Comparison of ENCODE assay signal across 9 mouse cellular contexts in genomic region chr17:33782067-33782466, GRCm38 (mm10). TPM values are rescaled to one million over a fixed set of nuclear protein-coding genes. Genes with fewer than 3 reads are reported as not detected.
DNase-seq lines count a peak whose midpoint lies in the region; ATAC-seq and TF ChIP-seq lines count a peak whose summit lies in the region.
"Had no signal": no experiment of that assay in that cellular context is flagged by ENCODE, and none has a peak within 500 bp of the region (broad histone marks: within the 10 kb centered on the region; RNA-seq: fewer than 3 reads in every experiment).

No protein-coding gene starts in this region.

- no peaks in the 10 kb centered on the region for H3K9me3 ChIP-seq in heart, embryonic 11.5 days (replicated peaks; ENCODE audit: control insufficient read depth, low read length)
- H3K9me3 ChIP-seq in heart, embryonic 16.5 days (replicated peaks; ENCODE audit: control insufficient read depth, low read length): no peaks in the 10 kb centered on the region
- no peaks in the 10 kb centered on the region for H3K9me3 ChIP-seq in liver, postnatal 0 days (ENCODE audit: low read length)
- H3K9me3 ChIP-seq: G1E had no signal

- peak overlapping the region; percentile 50 for H3K4me3 ChIP-seq in heart, embryonic 11.5 days (ENCODE audit: low read depth, low read length)
- H3K4me3 ChIP-seq in heart, embryonic 16.5 days (ENCODE audit: low read length): peak overlapping the region; percentile 58
- peak overlapping the region; percentile 65 for H3K4me3 ChIP-seq in liver, postnatal 0 days (ENCODE audit: low read depth, low read length)

- DNase-seq in heart, adult 18-20 months: no peak
- DNase-seq in ES-CJ7 (ENCODE audit: low read depth, low spot score): peak; percentile 42
- DNase-seq in liver, postnatal 0 days: no peak
- no peak for DNase-seq in adrenal gland, adult 8-10 months
- no peak for DNase-seq in urinary bladder, adult 18-20 months (ENCODE audit: low spot score in 2 of 2)
- DNase-seq in thymus, postnatal 25 days: no peak

- peaks cover 36% of the 10 kb centered on the region for H3K4me1 ChIP-seq in heart, embryonic 11.5 days (ENCODE audit: control insufficient read depth, insufficient read depth, low read length)
- H3K4me1 ChIP-seq in heart, embryonic 16.5 days (ENCODE audit: control insufficient read depth, insufficient read depth, low read length): peaks cover 62% of the 10 kb centered on the region
- H3K4me1 ChIP-seq in liver, postnatal 0 days (ENCODE audit: insufficient read depth): peaks cover 55% of the 10 kb centered on the region

- 37% methylated on average over 4 of the region's 4 CpGs for WGBS in heart, embryonic 11.5 days (ENCODE audit: insufficient replicate concordance)
- 42% methylated on average over 4 of the region's 4 CpGs for WGBS in heart, embryonic 16.5 days
- 39% methylated on average over 4 of the region's 4 CpGs for WGBS in liver, postnatal 0 days (ENCODE audit: insufficient replicate concordance)

- no peak for ATAC-seq in heart, embryonic 11.5 days (replicated peaks; ENCODE audit: insufficient number of reproducible peaks, low FRiP score, low TSS enrichment)
- ATAC-seq in heart, embryonic 16.5 days (replicated peaks; ENCODE audit: extremely low read depth, insufficient read depth, low FRiP score): no peak
- ATAC-seq in liver, postnatal 0 days: no peak

- peaks cover 16% of the 10 kb centered on the region; the same call in 1 of the 2 replicates for H3K27me3 ChIP-seq in heart, embryonic 11.5 days (ENCODE audit: control insufficient read depth, insufficient read depth, low read length)
- H3K27me3 ChIP-seq in heart, embryonic 16.5 days (ENCODE audit: control insufficient read depth, insufficient read depth, low read length): no peaks in the 10 kb centered on the region
- no peaks in the 10 kb centered on the region for H3K27me3 ChIP-seq in liver, postnatal 0 days (ENCODE audit: insufficient read depth, low read length)

- H3K9ac ChIP-seq in heart, embryonic 11.5 days (ENCODE audit: low read depth, low read length): peak overlapping the region; percentile 72
- peak overlapping the region; percentile 76 for H3K9ac ChIP-seq in heart, embryonic 16.5 days (ENCODE audit: low read length)
- H3K9ac ChIP-seq in liver, postnatal 0 days (replicated peaks): peak overlapping the region; percentile 77

- peak; percentile 34 for TF ChIP-seq CTCF in liver, postnatal 0 days (IDR thresholded peaks at IDR 0.05; ENCODE audit: low read depth)

- H3K36me3 ChIP-seq in heart, embryonic 11.5 days (ENCODE audit: control insufficient read depth, insufficient read depth, low read length): no peaks in the 10 kb centered on the region
- H3K36me3 ChIP-seq in heart, embryonic 16.5 days (ENCODE audit: control insufficient read depth, insufficient read depth): peaks cover 4% of the 10 kb centered on the region; the same call in 1 of the 2 replicates
- H3K36me3 ChIP-seq in liver, postnatal 0 days (replicated peaks; ENCODE audit: insufficient read depth, low read length): peaks cover 15% of the 10 kb centered on the region
- H3K36me3 ChIP-seq: G1E had no signal

- no peak overlapping the region for H3K27ac ChIP-seq in heart, embryonic 11.5 days (ENCODE audit: low read depth, low read length)
- H3K27ac ChIP-seq in heart, embryonic 16.5 days (ENCODE audit: low read length): peak overlapping the region; percentile 96
- H3K27ac ChIP-seq in liver, postnatal 0 days (ENCODE audit: low read depth): peak overlapping the region; percentile 96

- H3K4me2 ChIP-seq in heart, embryonic 11.5 days: peak overlapping the region; percentile 95
- H3K4me2 ChIP-seq in heart, embryonic 16.5 days (ENCODE audit: low read depth, low read length): peak overlapping the region; percentile 93
- H3K4me2 ChIP-seq in liver, postnatal 0 days (ENCODE audit: low read depth, low read length): peak overlapping the region; percentile 91

- no peak for TF ChIP-seq EP300 in liver, postnatal 0 days (IDR thresholded peaks at IDR 0.05; ENCODE audit: low read depth)

RNA-seq across cellular contexts. Expression of gene Angptl4, which starts 0.4 kb away (rescaled TPM):
- polyA plus RNA-seq in heart, embryonic 11.5 days (2014; fragmentation: Nextera tagmentation; extraction: Ambion mirVana): 7.6 and 10.5 TPM in 2 replicates
- 10 to 100 TPM in 1 of 2 experiments, 1 to 10 TPM in 1; 5.5 to 12.2 TPM for total RNA-seq in heart, adult 18-20 months (2021)
- polyA plus RNA-seq in heart, embryonic 16.5 days (2015; fragmentation: Nextera tagmentation; extraction: Ambion mirVana): 16.4 and 20.5 TPM in 2 replicates
- polyA plus RNA-seq in liver, postnatal 0 days (2015; fragmentation: Nextera tagmentation; extraction: Ambion mirVana): 64.4 and 93.5 TPM in 2 replicates
- total RNA-seq in adrenal gland, adult 8-10 months (2022): 10 to 100 TPM; 37.2 to 78.4 (median 46.3) TPM
- polyA plus RNA-seq: G1E had no signal

RNA-seq across cellular contexts. Expression of gene Rab11b, which starts 21.7 kb away (rescaled TPM):
- polyA plus RNA-seq in heart, embryonic 11.5 days (2014; fragmentation: Nextera tagmentation; extraction: Ambion mirVana): 254 and 285 TPM in 2 replicates
- total RNA-seq in heart, adult 18-20 months (2021): 100 to 1,000 TPM; 202 to 251 TPM
- polyA plus RNA-seq in heart, embryonic 16.5 days (2015; fragmentation: Nextera tagmentation; extraction: Ambion mirVana): 278 and 304 TPM in 2 replicates
- polyA plus RNA-seq in liver, postnatal 0 days (2015; fragmentation: Nextera tagmentation; extraction: Ambion mirVana): 80.4 and 88.9 TPM in 2 replicates
- total RNA-seq in adrenal gland, adult 8-10 months (2022): 100 to 1,000 TPM; 251 to 297 (median 270) TPM

RNA-seq across cellular contexts. Expression of gene Kank3, which starts 28.3 kb away (rescaled TPM):
- 30.1 and 43.2 TPM in 2 replicates for polyA plus RNA-seq in heart, embryonic 11.5 days (2014; fragmentation: Nextera tagmentation; extraction: Ambion mirVana)
- 10 to 100 TPM; 49.0 to 64.9 TPM for total RNA-seq in heart, adult 18-20 months (2021)
- 48.5 and 58.7 TPM in 2 replicates for polyA plus RNA-seq in heart, embryonic 16.5 days (2015; fragmentation: Nextera tagmentation; extraction: Ambion mirVana)
- 9.4 and 10.6 TPM in 2 replicates for polyA plus RNA-seq in liver, postnatal 0 days (2015; fragmentation: Nextera tagmentation; extraction: Ambion mirVana)
- 100 to 1,000 TPM in 3 of 4 experiments, 10 to 100 TPM in 1; 69.8 to 130 (median 111) TPM for total RNA-seq in adrenal gland, adult 8-10 months (2022)

RNA-seq across cellular contexts. Expression of gene Rps28, which starts 42.3 kb away (rescaled TPM):
- 654 and 701 TPM in 2 replicates for polyA plus RNA-seq in heart, embryonic 11.5 days (2014; fragmentation: Nextera tagmentation; extraction: Ambion mirVana)
- 100 to 1,000 TPM; 702 to 791 TPM for total RNA-seq in heart, adult 18-20 months (2021)
- polyA plus RNA-seq in heart, embryonic 16.5 days (2015; fragmentation: Nextera tagmentation; extraction: Ambion mirVana): 388 and 436 TPM in 2 replicates
- 699 and 710 TPM in 2 replicates for polyA plus RNA-seq in liver, postnatal 0 days (2015; fragmentation: Nextera tagmentation; extraction: Ambion mirVana)
- 1,000 to 10,000 TPM; 1,538 to 1,820 (median 1,607) TPM for total RNA-seq in adrenal gland, adult 8-10 months (2022)

RNA-seq across cellular contexts. Expression of gene Ndufa7, which starts 42.3 kb away (rescaled TPM):
- polyA plus RNA-seq in heart, embryonic 11.5 days (2014; fragmentation: Nextera tagmentation; extraction: Ambion mirVana): 457 and 481 TPM in 2 replicates
- total RNA-seq in heart, adult 18-20 months (2021): 100 to 1,000 TPM; 645 to 655 TPM
- polyA plus RNA-seq in heart, embryonic 16.5 days (2015; fragmentation: Nextera tagmentation; extraction: Ambion mirVana): 535 and 549 TPM in 2 replicates
- 379 and 389 TPM in 2 replicates for polyA plus RNA-seq in liver, postnatal 0 days (2015; fragmentation: Nextera tagmentation; extraction: Ambion mirVana)
- 100 to 1,000 TPM; 371 to 504 (median 430) TPM for total RNA-seq in adrenal gland, adult 8-10 months (2022)
